ENCODE assay signal across 9 mouse cellular contexts in genomic region chr2:30618487-30619248, GRCm38 (mm10). TPM values are rescaled to one million over a fixed set of nuclear protein-coding genes. Genes with fewer than 3 reads are reported as not detected.
DNase-seq lines count a peak whose midpoint lies in the region; ATAC-seq lines count a peak whose summit lies in the region.
"Had no signal": no experiment of that assay in that cellular context is flagged by ENCODE, and none has a peak within 500 bp of the region (broad histone marks: within the 10 kb centered on the region; RNA-seq: fewer than 3 reads in every experiment).

No protein-coding gene starts in this region.

- intact Hi-C loops in heart, postnatal 36 days (cut with DNase I): no loop called here

- H3K4me3 ChIP-seq in heart, embryonic 16.5 days (ENCODE audit: low read length): no peak overlapping the region
- H3K4me3 ChIP-seq: hindbrain, embryonic 15.5 days had no signal

- H3K27ac ChIP-seq in heart, embryonic 16.5 days (ENCODE audit: low read length): peak overlapping the region; percentile 73
- H3K27ac ChIP-seq: hindbrain, embryonic 15.5 days had no signal

- no peaks in the 10 kb centered on the region; the same call in 1 of the 2 replicates for H3K9me3 ChIP-seq in heart, embryonic 16.5 days (replicated peaks; ENCODE audit: control insufficient read depth, low read length)
- H3K9me3 ChIP-seq: hindbrain, embryonic 15.5 days had no signal

- H3K36me3 ChIP-seq in heart, embryonic 16.5 days (ENCODE audit: control insufficient read depth, insufficient read depth): no peaks in the 10 kb centered on the region
- H3K36me3 ChIP-seq: hindbrain, embryonic 15.5 days had no signal

- WGBS in heart, embryonic 16.5 days: 66% methylated on average over 6 of the region's 6 CpGs

- ATAC-seq in heart, embryonic 16.5 days (replicated peaks; ENCODE audit: extremely low read depth, insufficient read depth, low FRiP score): 0 out of 2 replicates have a peak, but pooled peaks have one; percentile 33
- no peak for ATAC-seq in cerebellum, adult (ENCODE audit: insufficient number of reproducible peaks, low FRiP score, low TSS enrichment)

- peak; percentile 35 to 59 for DNase-seq in heart, adult 18-20 months
- DNase-seq in heart, postnatal 36 days: no peak
- peak; percentile 66 to 80 for DNase-seq in kidney, postnatal 4 days
- DNase-seq in lung, postnatal 25 days (ENCODE audit: low spot score): peak; percentile 75
- DNase-seq in embryo, embryonic 10.5 days (ENCODE audit: low spot score): no peak
- DNase-seq in layer of hippocampus, postnatal 36 days: no peak

- H3K9ac ChIP-seq in heart, embryonic 16.5 days (ENCODE audit: low read length): peak overlapping the region; percentile 31
- H3K9ac ChIP-seq: hindbrain, embryonic 15.5 days had no signal

- H3K4me1 ChIP-seq in heart, embryonic 16.5 days (ENCODE audit: control insufficient read depth, insufficient read depth, low read length): peaks cover 22% of the 10 kb centered on the region

- no peaks in the 10 kb centered on the region for H3K27me3 ChIP-seq in heart, embryonic 16.5 days (ENCODE audit: control insufficient read depth, insufficient read depth, low read length)
- H3K27me3 ChIP-seq: hindbrain, embryonic 15.5 days had no signal

- no peak overlapping the region for H3K4me2 ChIP-seq in heart, embryonic 16.5 days (ENCODE audit: low read depth, low read length)
- H3K4me2 ChIP-seq: hindbrain, embryonic 15.5 days had no signal

RNA-seq across cellular contexts. Expression of gene Cstad, which starts 23.8 kb away (rescaled TPM):
- total RNA-seq in heart, adult 18-20 months (2021): 1 to 10 TPM in 1 of 2 experiments, under 1 TPM in 1; 0.57 to 1.2 TPM
- 1 to 10 TPM; 1.5 to 2.3 TPM for total RNA-seq in heart, postnatal 36 days (2021)
- 1.4 TPM in 2 replicates for polyA plus RNA-seq in heart, embryonic 16.5 days (2015; fragmentation: Nextera tagmentation; extraction: Ambion mirVana)
- 1 to 10 TPM; 3.5 to 4.0 TPM for total RNA-seq in layer of hippocampus, postnatal 36 days (2021)

Comparison
In these comparisons a context has a peak if more than half of its experiments do, and no peak if none do; other contexts are left out.
1. DNase-seq: peak in heart, adult 18-20 months (2 of 2), kidney, postnatal 4 days (2 of 2) and lung, postnatal 25 days (single experiment); none in heart, postnatal 36 days (0 of 2), embryo, embryonic 10.5 days (single experiment) and layer of hippocampus, postnatal 36 days (0 of 2).